Mouse (Mus musculus): ENCODE data around the gene Foxk1. TPM values are rescaled to one million over a fixed set of nuclear protein-coding genes. Genes with fewer than 3 reads are reported as not detected.

The Foxk1 gene
- total RNA-seq, 1 experiment, result 10.7 TPM

DNA sequence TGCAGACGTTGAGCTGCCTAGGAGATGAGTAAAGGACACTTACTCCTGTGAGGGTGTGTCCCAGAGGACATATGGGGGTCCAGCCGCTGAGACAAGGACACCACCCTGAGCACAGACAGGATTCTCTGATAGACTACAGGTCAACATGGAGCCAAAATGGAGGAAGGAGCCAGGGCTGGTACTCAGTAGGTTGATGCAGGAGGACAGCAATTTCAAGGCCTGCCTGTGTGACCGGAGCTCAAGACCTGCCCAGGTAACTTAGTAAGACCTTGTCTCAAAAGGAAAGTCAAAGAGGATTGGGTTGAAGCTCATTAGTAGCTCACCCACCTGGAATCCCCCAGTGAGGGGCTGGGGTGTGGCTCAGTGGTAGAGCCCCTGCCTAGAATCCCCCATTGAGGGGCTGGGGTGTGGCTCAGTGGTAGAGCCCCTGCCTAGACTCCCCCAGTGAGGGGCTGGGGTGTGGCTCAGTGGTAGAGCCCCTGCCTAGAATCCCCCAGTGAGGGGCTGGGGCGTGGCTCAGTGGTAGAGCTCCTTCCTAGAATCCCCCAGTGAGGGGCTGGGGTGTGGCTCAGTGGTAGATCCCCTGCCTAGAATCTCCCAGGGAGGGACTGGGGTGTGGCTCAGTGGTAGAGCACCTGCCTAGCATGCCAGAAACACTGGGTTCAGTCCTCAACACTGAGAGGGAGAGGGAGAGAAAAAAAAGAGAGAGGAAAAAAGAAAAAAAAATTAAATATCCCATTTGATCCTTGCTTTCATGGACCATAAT is 30.7 kb upstream of the Foxk1 start:
- in situ Hi-C loops (cut with MboI; ENCODE audit: low sequenced_read_pairs in 2 of 2, unreplicated experiment in 2 of 2), result no loop called here
- H3K27ac ChIP-seq (ENCODE audit: insufficient read depth, low read depth, low read length, poor library complexity, severe bottlenecking), result peak overlapping the region; percentile 99
- peaks cover 8 to 14% of the 10 kb centered on the region in 2 experiments for H3K4me1 ChIP-seq (ENCODE audit: control insufficient read depth in 2 of 2, insufficient read depth in 2 of 2, low read length in 2 of 2, poor library complexity in 1 of 2)
- peaks cover 7% of the 10 kb centered on the region for H3K36me3 ChIP-seq (ENCODE audit: control insufficient read depth, insufficient read depth, low read length, poor library complexity, severe bottlenecking)
- no peak for DNase-seq (ENCODE audit: low read depth, low spot score)
- no peak overlapping the region for H3K9ac ChIP-seq (ENCODE audit: insufficient read depth, low read depth, low read length, poor library complexity, severe bottlenecking)
- no peaks in the 10 kb centered on the region for H3K9me3 ChIP-seq (ENCODE audit: control insufficient read depth, insufficient read depth, low read depth, low read length)
- TF ChIP-seq HCFC1 (IDR thresholded peaks at IDR 0.05; ENCODE audit: borderline replicate concordance, insufficient read depth, low read length), result no peak
- no peak for TF ChIP-seq CHD2 (IDR thresholded peaks at IDR 0.05; ENCODE audit: low read depth, low read length)
- no peak for TF ChIP-seq ZC3H11A (IDR thresholded peaks at IDR 0.05; ENCODE audit: borderline replicate concordance, low read depth, low read length)
- no peak for TF ChIP-seq MAFK (IDR thresholded peaks at IDR 0.05; ENCODE audit: insufficient read depth, low read depth, low read length)
- no peak for TF ChIP-seq ZNF384 (IDR thresholded peaks at IDR 0.05; ENCODE audit: low read depth, low read length)
- no peak overlapping the region for H3K4me3 ChIP-seq (ENCODE audit: insufficient read depth in 1 of 2, low read depth in 1 of 2, low read length in 2 of 2, poor library complexity in 1 of 2, severe bottlenecking in 1 of 2)

DNA sequence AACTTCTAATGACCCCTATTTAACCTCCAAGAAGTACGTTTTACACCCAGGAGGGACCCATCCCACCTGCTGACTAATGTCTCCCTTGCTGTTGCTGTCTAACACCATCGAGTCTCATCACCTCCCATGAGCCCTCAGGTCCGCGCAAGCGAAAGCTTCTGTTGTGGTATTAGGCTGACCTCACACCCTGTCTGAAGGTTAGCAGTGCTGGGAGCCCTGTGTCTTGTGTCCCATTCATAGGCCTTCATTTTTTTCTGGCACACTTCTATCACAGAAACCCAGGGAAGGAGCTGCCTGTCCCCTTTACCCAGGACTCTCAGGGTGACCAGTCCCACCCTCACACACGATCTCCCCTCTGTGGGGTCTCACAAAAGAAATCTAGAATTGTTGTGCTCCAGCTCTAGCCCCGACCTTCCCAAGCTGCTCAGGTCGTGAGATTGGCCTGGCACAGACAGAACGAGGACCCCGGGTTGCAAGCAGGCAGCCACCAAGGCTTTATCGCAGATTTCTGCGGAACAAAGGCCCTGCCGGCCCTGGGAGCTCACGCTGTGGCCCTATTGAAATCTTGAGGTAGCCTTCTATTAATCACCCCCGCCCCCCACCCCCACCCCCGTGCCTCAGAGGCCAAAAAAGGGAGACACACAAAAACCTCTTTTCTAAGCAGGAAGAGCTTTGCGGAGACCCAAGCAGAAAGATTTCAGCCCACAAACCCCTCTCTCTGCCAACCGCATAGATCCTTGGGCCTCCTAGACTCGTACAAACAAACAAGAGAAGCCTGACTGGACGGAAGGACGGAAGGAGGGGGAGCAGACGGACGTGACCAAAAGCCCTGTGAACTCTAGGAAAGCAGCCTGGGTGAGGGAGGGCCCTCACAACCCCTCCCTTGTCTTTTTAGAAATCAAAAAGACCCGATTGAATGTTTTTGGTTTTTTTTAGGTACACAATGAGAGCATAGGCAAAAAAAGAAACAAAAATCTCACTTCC is 29.8 kb upstream of the Foxk1 start:
- in situ Hi-C loops (cut with MboI; ENCODE audit: low sequenced_read_pairs in 2 of 2, unreplicated experiment in 2 of 2), result no loop called here
- H3K27ac ChIP-seq (ENCODE audit: insufficient read depth, low read depth, low read length, poor library complexity, severe bottlenecking), result peak overlapping the region; percentile 99
- peak overlapping the region; percentile 16 to 41; a peak in 2 of 4 replicates for H3K4me3 ChIP-seq (ENCODE audit: insufficient read depth in 1 of 2, low read depth in 1 of 2, low read length in 2 of 2, poor library complexity in 1 of 2, severe bottlenecking in 1 of 2)
- peaks cover 8 to 14% of the 10 kb centered on the region in 2 experiments for H3K4me1 ChIP-seq (ENCODE audit: control insufficient read depth in 2 of 2, insufficient read depth in 2 of 2, low read length in 2 of 2, poor library complexity in 1 of 2)
- no peak for DNase-seq (ENCODE audit: low read depth, low spot score)
- H3K9me3 ChIP-seq (ENCODE audit: control insufficient read depth, insufficient read depth, low read depth, low read length), result no peaks in the 10 kb centered on the region
- TF ChIP-seq ZC3H11A (IDR thresholded peaks at IDR 0.05; ENCODE audit: borderline replicate concordance, low read depth, low read length), result no peak
- TF ChIP-seq CHD2 (IDR thresholded peaks at IDR 0.05; ENCODE audit: low read depth, low read length), result no peak
- no peak for TF ChIP-seq MAFK (IDR thresholded peaks at IDR 0.05; ENCODE audit: insufficient read depth, low read depth, low read length)
- TF ChIP-seq ZNF384 (IDR thresholded peaks at IDR 0.05; ENCODE audit: low read depth, low read length), result no peak
- no peak for TF ChIP-seq HCFC1 (IDR thresholded peaks at IDR 0.05; ENCODE audit: borderline replicate concordance, insufficient read depth, low read length)
- H3K36me3 ChIP-seq (ENCODE audit: control insufficient read depth, insufficient read depth, low read length, poor library complexity, severe bottlenecking), result peaks cover 7% of the 10 kb centered on the region
- H3K9ac ChIP-seq (ENCODE audit: insufficient read depth, low read depth, low read length, poor library complexity, severe bottlenecking), result peak overlapping the region; percentile 51; the same call in 1 of the 2 replicates

DNA sequence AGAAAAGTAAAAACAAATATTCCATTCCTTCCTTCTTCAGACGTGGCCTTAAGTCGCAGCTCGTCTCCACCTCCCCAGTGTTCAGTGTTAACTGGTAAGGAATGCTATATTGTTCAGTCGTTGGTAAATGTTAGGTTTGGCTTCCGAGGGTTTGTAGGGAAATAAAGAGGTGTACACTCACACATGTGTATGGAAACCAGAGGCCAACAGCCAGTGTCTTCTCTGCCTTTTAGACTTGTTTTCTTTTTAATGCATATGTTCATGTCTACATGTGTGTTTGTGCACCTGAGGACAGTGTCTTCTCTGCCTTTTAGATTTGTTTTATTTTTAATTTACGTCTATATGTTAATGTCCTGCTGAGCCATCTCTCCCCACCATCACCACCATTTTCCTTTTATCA is 29.1 kb upstream of the Foxk1 start:
- H3K9ac ChIP-seq (ENCODE audit: insufficient read depth, low read depth, low read length, poor library complexity, severe bottlenecking), result peak overlapping the region; percentile 47; the same call in 1 of the 2 replicates
- in situ Hi-C loops (cut with MboI; ENCODE audit: low sequenced_read_pairs in 2 of 2, unreplicated experiment in 2 of 2), result no loop called here
- H3K27ac ChIP-seq (ENCODE audit: insufficient read depth, low read depth, low read length, poor library complexity, severe bottlenecking), result peak overlapping the region; percentile 99
- H3K36me3 ChIP-seq (ENCODE audit: control insufficient read depth, insufficient read depth, low read length, poor library complexity, severe bottlenecking), result peaks cover 7% of the 10 kb centered on the region
- no peak overlapping the region for H3K4me3 ChIP-seq (ENCODE audit: insufficient read depth in 1 of 2, low read depth in 1 of 2, low read length in 2 of 2, poor library complexity in 1 of 2, severe bottlenecking in 1 of 2)
- H3K9me3 ChIP-seq (ENCODE audit: control insufficient read depth, insufficient read depth, low read depth, low read length), result no peaks in the 10 kb centered on the region
- no peak for TF ChIP-seq MAFK (IDR thresholded peaks at IDR 0.05; ENCODE audit: insufficient read depth, low read depth, low read length)
- no peak for TF ChIP-seq ZNF384 (IDR thresholded peaks at IDR 0.05; ENCODE audit: low read depth, low read length)
- no peak for TF ChIP-seq CHD2 (IDR thresholded peaks at IDR 0.05; ENCODE audit: low read depth, low read length)
- TF ChIP-seq ZC3H11A (IDR thresholded peaks at IDR 0.05; ENCODE audit: borderline replicate concordance, low read depth, low read length), result no peak
- no peak for TF ChIP-seq HCFC1 (IDR thresholded peaks at IDR 0.05; ENCODE audit: borderline replicate concordance, insufficient read depth, low read length)
- no peak for DNase-seq (ENCODE audit: low read depth, low spot score)
- peaks cover 8 to 12% of the 10 kb centered on the region in 2 experiments for H3K4me1 ChIP-seq (ENCODE audit: control insufficient read depth in 2 of 2, insufficient read depth in 2 of 2, low read length in 2 of 2, poor library complexity in 1 of 2)

DNA sequence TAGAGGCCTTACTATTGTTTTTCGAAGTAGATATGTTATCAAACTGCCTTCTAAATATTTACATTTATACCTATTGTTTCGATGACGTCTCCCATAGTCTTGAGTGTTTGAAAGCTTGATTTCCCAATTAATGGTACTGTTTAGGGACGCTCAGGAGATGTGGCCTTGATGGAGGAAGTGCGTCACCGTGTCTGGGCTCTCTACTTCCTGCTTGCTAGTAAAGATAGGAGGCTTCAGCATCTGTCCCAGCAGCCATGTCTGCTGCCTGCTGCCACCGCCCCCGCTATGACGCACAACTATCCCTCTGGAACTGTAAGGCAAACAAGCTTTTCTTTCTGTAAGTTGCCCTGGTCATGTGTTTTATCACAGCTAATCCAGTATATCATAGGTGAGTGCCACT is 27.0 kb upstream of the Foxk1 start:
- in situ Hi-C loops (cut with MboI; ENCODE audit: low sequenced_read_pairs in 2 of 2, unreplicated experiment in 2 of 2), result no loop called here
- no peak overlapping the region for H3K27ac ChIP-seq (ENCODE audit: insufficient read depth, low read depth, low read length, poor library complexity, severe bottlenecking)
- H3K9me3 ChIP-seq (ENCODE audit: control insufficient read depth, insufficient read depth, low read depth, low read length), result no peaks in the 10 kb centered on the region
- DNase-seq (ENCODE audit: low read depth, low spot score), result no peak
- H3K9ac ChIP-seq (ENCODE audit: insufficient read depth, low read depth, low read length, poor library complexity, severe bottlenecking), result no peak overlapping the region
- no peak overlapping the region for H3K4me3 ChIP-seq (ENCODE audit: insufficient read depth in 1 of 2, low read depth in 1 of 2, low read length in 2 of 2, poor library complexity in 1 of 2, severe bottlenecking in 1 of 2)
- H3K36me3 ChIP-seq (ENCODE audit: control insufficient read depth, insufficient read depth, low read length, poor library complexity, severe bottlenecking), result peaks cover 7% of the 10 kb centered on the region
- H3K4me1 ChIP-seq (ENCODE audit: control insufficient read depth in 2 of 2, insufficient read depth in 2 of 2, low read length in 2 of 2, poor library complexity in 1 of 2), result peaks cover 8 to 12% of the 10 kb centered on the region in 2 experiments
- no peak for TF ChIP-seq CHD2 (IDR thresholded peaks at IDR 0.05; ENCODE audit: low read depth, low read length)
- TF ChIP-seq ZNF384 (IDR thresholded peaks at IDR 0.05; ENCODE audit: low read depth, low read length), result no peak
- no peak for TF ChIP-seq ZC3H11A (IDR thresholded peaks at IDR 0.05; ENCODE audit: borderline replicate concordance, low read depth, low read length)
